Mouse (Mus musculus) brain, embryonic 14.5 days (tissue): ENCODE measurements around the gene Aar2.

ENCODE experiments used
- CTCF ChIP-seq: fragments of 200-500 bp; IDR thresholded peaks from 2 replicates; pipeline ENCODE4 v1.5.1; 2012; ENCODE audit warnings: inconsistent platforms, mild to moderate bottlenecking, moderate library complexity, borderline replicate concordance; ENCODE audit not compliant: insufficient read depth, insufficient read length; ENCODE audit errors: extremely low read depth
- POLR2A ChIP-seq: fragments of 200-500 bp; IDR thresholded peaks from 2 replicates; pipeline ENCODE4 v1.6.1; 2012; ENCODE audit warnings: mild to moderate bottlenecking, inconsistent platforms, borderline replicate concordance; ENCODE audit not compliant: poor library complexity, insufficient read depth, insufficient read length, severe bottlenecking; ENCODE audit errors: extremely low read depth

- TF ChIP-seq POLR2A: no peak
- no peak for TF ChIP-seq CTCF
Measured at GRCm38 (mm10) chr2:156566512-156566911, 19.1 kb downstream of the Aar2 start.
